8 mouse cellular contexts compared by ENCODE assay signal in genomic region chr1:22805025-22805725, GRCm38 (mm10). TPM values are rescaled to one million over a fixed set of nuclear protein-coding genes. Genes with fewer than 3 reads are reported as not detected.
A peak's percentile ranks its signal among the peaks of the same experiment; 100 is the strongest.
DNase-seq lines count a peak whose midpoint lies in the region; ATAC-seq and TF ChIP-seq lines count a peak whose summit lies in the region.

No protein-coding gene starts in this region.

- TF ChIP-seq POLR2A in testis, adult 2 months (IDR thresholded peaks at IDR 0.05; ENCODE audit: control insufficient read depth, low read depth, low read length), result no peak

- H3K4me3 ChIP-seq in gastrocnemius, adult 2 months, result peak overlapping the region; percentile 76
- H3K4me3 ChIP-seq in testis, adult 2 months (ENCODE audit: control insufficient read depth, low read depth, low read length), result peak overlapping the region; percentile 67
- peak overlapping the region; percentile 59 to 63 for H3K4me3 ChIP-seq in heart, embryonic 14.5 days (ENCODE audit: control insufficient read depth in 1 of 2, insufficient read depth in 1 of 2, low read depth in 1 of 2, low read length in 2 of 2)
- peak overlapping the region; percentile 57 for H3K4me3 ChIP-seq in limb, embryonic 11.5 days (ENCODE audit: low read depth, low read length)
- H3K4me3 ChIP-seq in neural tube, embryonic 14.5 days (ENCODE audit: low read depth, low read length), result peak overlapping the region; percentile 75

- H3K4me2 ChIP-seq in heart, embryonic 14.5 days (ENCODE audit: low read length), result peak overlapping the region; percentile 97
- peak overlapping the region; percentile 91 for H3K4me2 ChIP-seq in limb, embryonic 11.5 days (ENCODE audit: low read depth, severe bottlenecking)
- H3K4me2 ChIP-seq in neural tube, embryonic 14.5 days (ENCODE audit: low read depth, low read length), result peak overlapping the region; percentile 73

- WGBS in heart, embryonic 14.5 days, result 10% methylated on average over 11 of the region's 15 CpGs
- 9% methylated on average over 15 of the region's 15 CpGs for WGBS in limb, embryonic 11.5 days
- 9% methylated on average over 15 of the region's 15 CpGs for WGBS in neural tube, embryonic 14.5 days

- no peak for TF ChIP-seq CTCF in gastrocnemius, adult 2 months (IDR thresholded peaks at IDR 0.05)
- no peak for TF ChIP-seq CTCF in testis, adult 2 months (IDR thresholded peaks at IDR 0.05; ENCODE audit: control insufficient read depth, insufficient read depth, insufficient replicate concordance, low read depth, low read length)

- DNase-seq in gastrocnemius, adult 2 months, result no peak
- DNase-seq in gastrocnemius, adult 8-10 months (ENCODE audit: low spot score in 2 of 2), result no peak
- no peak for DNase-seq in testis, postnatal 14 days (ENCODE audit: low spot score)
- DNase-seq in limb, embryonic 11.5 days (ENCODE audit: low spot score), result no peak
- DNase-seq in Muller cell, postnatal 12 days (ENCODE audit: inconsistent ontology term), result no peak

- 0 out of 2 replicates have a peak, but pooled peaks have one; percentile 21 for ATAC-seq in heart, embryonic 14.5 days (ENCODE audit: insufficient number of reproducible peaks, insufficient read depth, low FRiP score, low read depth)
- peak; percentile 52; the same call in 1 of the 2 replicates for ATAC-seq in limb, embryonic 11.5 days (ENCODE audit: insufficient number of reproducible peaks, low FRiP score, low TSS enrichment, low read depth)
- ATAC-seq in neural tube, embryonic 14.5 days (ENCODE audit: low read depth), result peak; percentile 52

- peaks cover 4% of the 10 kb centered on the region for H3K4me1 ChIP-seq in testis, adult 2 months (ENCODE audit: control insufficient read depth, insufficient read depth, low read length)
- peaks cover 0 to 4% of the 10 kb centered on the region in 2 experiments; a peak in 3 of 4 replicates for H3K4me1 ChIP-seq in heart, embryonic 14.5 days (ENCODE audit: control insufficient read depth in 2 of 2, insufficient read depth in 2 of 2, low read length in 2 of 2)
- H3K4me1 ChIP-seq in limb, embryonic 11.5 days (ENCODE audit: control insufficient read depth, insufficient read depth, low read length), result no peaks in the 10 kb centered on the region
- peaks cover 6% of the 10 kb centered on the region; the same call in 1 of the 2 replicates for H3K4me1 ChIP-seq in neural tube, embryonic 14.5 days (ENCODE audit: control insufficient read depth, insufficient read depth, low read length)

- no peaks in the 10 kb centered on the region for H3K9me3 ChIP-seq in heart, embryonic 14.5 days (ENCODE audit: control insufficient read depth, low read length)
- H3K9me3 ChIP-seq in limb, embryonic 11.5 days (ENCODE audit: control insufficient read depth, low read length), result no peaks in the 10 kb centered on the region
- no peaks in the 10 kb centered on the region for H3K9me3 ChIP-seq in neural tube, embryonic 14.5 days (ENCODE audit: control insufficient read depth, low read length)

- no peaks in the 10 kb centered on the region for H3K36me3 ChIP-seq in testis, adult 2 months (ENCODE audit: control insufficient read depth, insufficient read depth, low read length)
- no peaks in the 10 kb centered on the region for H3K36me3 ChIP-seq in heart, embryonic 14.5 days (ENCODE audit: control insufficient read depth, insufficient read depth, low read length)
- no peaks in the 10 kb centered on the region for H3K36me3 ChIP-seq in limb, embryonic 11.5 days (ENCODE audit: control insufficient read depth, insufficient read depth, low read length)
- no peaks in the 10 kb centered on the region for H3K36me3 ChIP-seq in neural tube, embryonic 14.5 days (ENCODE audit: control insufficient read depth, insufficient read depth, low read length)

- H3K9ac ChIP-seq in heart, embryonic 14.5 days (ENCODE audit: low read length), result peak overlapping the region; percentile 70
- H3K9ac ChIP-seq in limb, embryonic 11.5 days (ENCODE audit: low read length), result peak overlapping the region; percentile 81
- H3K9ac ChIP-seq in neural tube, embryonic 14.5 days (replicated peaks; ENCODE audit: low read depth, low read length), result peak overlapping the region; percentile 95

- intact Hi-C loops in gastrocnemius, adult 2 months (cut with DNase I), result no loop called here

- no peaks in the 10 kb centered on the region for H3K27me3 ChIP-seq in testis, adult 2 months (ENCODE audit: control insufficient read depth, insufficient read depth, low read length)
- peaks cover 7% of the 10 kb centered on the region for H3K27me3 ChIP-seq in heart, embryonic 14.5 days (ENCODE audit: control insufficient read depth, insufficient read depth, low read length)
- peaks cover 8% of the 10 kb centered on the region; the same call in 1 of the 2 replicates for H3K27me3 ChIP-seq in limb, embryonic 11.5 days (ENCODE audit: control insufficient read depth, insufficient read depth, low read length)
- no peaks in the 10 kb centered on the region for H3K27me3 ChIP-seq in neural tube, embryonic 14.5 days (ENCODE audit: control insufficient read depth, insufficient read depth, low read length)

- H3K27ac ChIP-seq in gastrocnemius, adult 2 months, result no peak overlapping the region
- H3K27ac ChIP-seq in testis, adult 2 months (ENCODE audit: control insufficient read depth, insufficient read depth, low read depth, low read length), result no peak overlapping the region
- H3K27ac ChIP-seq in heart, embryonic 14.5 days (replicated peaks in 1 of 2; ENCODE audit: control insufficient read depth in 1 of 2, insufficient read depth in 1 of 2, low read depth in 2 of 2, low read length in 2 of 2), result no peak overlapping the region
- no peak overlapping the region for H3K27ac ChIP-seq in limb, embryonic 11.5 days (replicated peaks; ENCODE audit: low read depth, low read length)
- H3K27ac ChIP-seq in neural tube, embryonic 14.5 days (ENCODE audit: low read depth, low read length), result peak overlapping the region; percentile 90

RNA-seq across cellular contexts. Expression of gene Rims1, which starts 0.6 kb away (rescaled TPM):
- under 1 TPM in 1 of 2 experiments, not detected in 1; 0.25 TPM for total RNA-seq in gastrocnemius, adult 2 months (2021)
- under 1 TPM; 0.13 to 0.36 (median 0.21) TPM for total RNA-seq in gastrocnemius, adult 8-10 months (2022)
- polyA plus RNA-seq in testis, adult 2 months (2012; rRNA removed), result 0.30 and 0.31 TPM in 2 replicates
- 2.0 and 2.2 TPM in 2 replicates for polyA plus RNA-seq in heart, embryonic 14.5 days (2014; fragmentation: Nextera tagmentation; extraction: Ambion mirVana)
- polyA plus RNA-seq in limb, embryonic 11.5 days (2014; fragmentation: Nextera tagmentation; extraction: Ambion mirVana), result 0.69 and 1.4 TPM in 2 replicates
- 25.2 and 28.4 TPM in 2 replicates for polyA plus RNA-seq in neural tube, embryonic 14.5 days (2014; fragmentation: Nextera tagmentation; extraction: Ambion mirVana)
